Mouse (Mus musculus): ENCODE measurements at regions not wholly inside any gene's neighbourhood (a gene's known extent, or its start where the extent isn't known, plus 50 kb on each side); places are given as distances from the start of the nearest gene placed in this dataset.

DNA sequence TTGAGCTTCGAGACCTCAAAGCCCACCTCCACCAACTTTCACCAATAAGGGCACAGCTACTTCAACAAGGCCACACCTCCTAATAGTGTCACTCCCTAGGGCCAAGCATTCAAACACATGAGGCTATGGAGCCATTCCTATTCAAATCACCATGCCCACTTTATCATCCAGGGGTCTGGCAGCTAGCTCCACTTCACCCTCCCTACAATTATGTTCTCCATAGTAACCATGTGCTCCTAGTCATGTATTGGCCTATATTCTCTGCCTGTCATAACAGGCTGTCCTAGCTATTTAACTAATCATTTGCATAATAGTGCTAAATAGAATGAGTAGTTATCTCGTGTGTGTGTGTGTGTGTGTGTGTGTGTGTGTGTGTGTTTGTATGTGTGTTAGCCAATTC lies 77.9 kb upstream of the Nck2 start:
- no peak for DNase-seq (ENCODE audit: low spot score in 2 of 2)

DNA sequence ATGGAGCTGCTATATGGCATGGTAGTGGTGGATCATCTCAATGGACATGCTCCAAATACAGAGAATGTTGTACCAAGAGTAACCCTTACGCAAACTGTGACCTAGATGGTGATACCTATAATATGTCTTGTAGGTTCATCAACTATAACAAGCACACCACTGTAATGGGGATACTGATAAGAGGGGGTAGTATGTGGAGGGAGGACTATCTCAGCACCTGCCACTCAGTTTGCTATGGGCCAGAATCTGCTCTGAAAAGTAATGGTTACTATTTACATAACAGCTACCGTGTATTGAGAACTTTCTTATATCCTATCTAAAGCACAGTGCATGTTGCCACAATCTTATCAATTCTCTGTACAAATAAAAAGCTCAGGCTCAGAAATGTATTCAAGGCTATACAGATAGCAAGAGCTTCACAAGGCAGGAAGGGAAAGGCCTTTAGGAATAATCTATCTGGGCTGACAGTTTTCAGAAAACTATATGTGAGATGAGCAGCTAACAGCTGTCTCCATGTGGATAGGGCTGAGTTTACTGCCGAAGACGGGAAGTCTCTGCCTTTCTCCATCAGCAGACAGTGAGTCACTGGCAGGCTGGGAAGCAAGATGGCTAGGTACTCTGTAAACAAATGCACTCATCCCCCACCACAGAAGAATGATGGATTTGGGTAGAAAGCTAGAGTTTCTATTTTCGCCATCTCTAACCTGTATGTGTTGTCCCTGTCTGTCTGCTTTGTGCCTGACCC lies 77.1 kb upstream of the Nck2 start:
- no peak for DNase-seq (ENCODE audit: low spot score in 2 of 2)

DNA sequence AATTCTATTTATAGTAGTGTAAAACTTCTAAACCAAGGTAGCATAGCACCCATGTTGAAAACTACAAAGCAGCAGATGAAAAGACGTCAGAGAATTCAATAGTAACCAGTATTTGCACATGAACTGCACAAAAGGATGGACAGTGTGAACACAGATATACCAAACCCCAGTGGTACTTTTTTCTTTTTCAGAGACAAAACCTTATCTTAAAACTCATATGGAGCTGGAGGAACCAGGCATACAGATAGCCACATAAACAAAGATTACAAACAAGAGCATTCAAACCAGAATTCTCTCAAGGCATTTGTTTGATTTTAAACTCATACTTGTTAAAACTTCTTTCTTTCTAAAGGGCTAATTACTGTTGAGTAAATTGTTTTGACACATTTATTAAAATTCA lies 72.5 kb upstream of the Nck2 start:
- DNase-seq (ENCODE audit: low spot score in 2 of 2), result no peak

DNA sequence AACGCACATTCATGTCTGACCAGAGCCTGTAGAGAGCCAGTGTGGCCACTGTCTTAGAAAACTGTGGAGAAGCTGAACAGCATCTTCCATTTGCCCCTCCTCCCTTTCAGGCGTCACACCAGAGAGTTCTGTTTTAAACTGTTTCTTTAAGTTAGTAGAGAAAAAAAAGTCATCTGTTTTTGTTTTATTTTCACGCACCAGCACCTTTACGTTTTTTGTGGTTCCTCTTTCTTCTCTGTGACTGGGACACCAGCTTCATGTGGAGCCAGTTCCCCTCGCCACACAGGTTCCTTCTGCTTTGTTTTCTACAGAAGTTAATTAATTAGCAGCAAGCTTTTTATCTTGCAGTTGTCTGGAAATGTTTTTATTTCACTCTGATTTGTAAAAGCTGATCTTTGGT lies 69.4 kb upstream of the Nck2 start:
- no peak for DNase-seq (ENCODE audit: low spot score in 2 of 2)

DNA sequence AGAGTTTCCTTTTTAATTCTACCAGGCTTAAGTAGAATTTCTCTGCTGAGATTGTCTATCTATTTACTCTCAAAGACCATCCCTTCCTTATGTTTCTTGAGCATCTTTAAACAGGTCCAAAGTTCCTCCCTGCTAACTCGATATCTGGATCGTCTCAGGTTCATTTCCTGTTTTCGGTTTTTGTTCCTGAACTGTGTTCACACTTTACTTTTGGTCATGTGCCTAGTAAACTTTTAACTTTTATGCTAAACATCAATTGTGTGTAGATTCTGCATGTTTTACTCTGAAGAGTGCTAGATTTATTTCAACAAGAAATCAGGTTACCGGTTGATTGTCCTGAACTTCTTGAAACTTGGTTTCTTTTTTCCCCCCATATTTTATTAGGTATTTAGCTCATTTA lies 68.5 kb upstream of the Nck2 start:
- DNase-seq (ENCODE audit: low spot score in 2 of 2), result no peak

DNA sequence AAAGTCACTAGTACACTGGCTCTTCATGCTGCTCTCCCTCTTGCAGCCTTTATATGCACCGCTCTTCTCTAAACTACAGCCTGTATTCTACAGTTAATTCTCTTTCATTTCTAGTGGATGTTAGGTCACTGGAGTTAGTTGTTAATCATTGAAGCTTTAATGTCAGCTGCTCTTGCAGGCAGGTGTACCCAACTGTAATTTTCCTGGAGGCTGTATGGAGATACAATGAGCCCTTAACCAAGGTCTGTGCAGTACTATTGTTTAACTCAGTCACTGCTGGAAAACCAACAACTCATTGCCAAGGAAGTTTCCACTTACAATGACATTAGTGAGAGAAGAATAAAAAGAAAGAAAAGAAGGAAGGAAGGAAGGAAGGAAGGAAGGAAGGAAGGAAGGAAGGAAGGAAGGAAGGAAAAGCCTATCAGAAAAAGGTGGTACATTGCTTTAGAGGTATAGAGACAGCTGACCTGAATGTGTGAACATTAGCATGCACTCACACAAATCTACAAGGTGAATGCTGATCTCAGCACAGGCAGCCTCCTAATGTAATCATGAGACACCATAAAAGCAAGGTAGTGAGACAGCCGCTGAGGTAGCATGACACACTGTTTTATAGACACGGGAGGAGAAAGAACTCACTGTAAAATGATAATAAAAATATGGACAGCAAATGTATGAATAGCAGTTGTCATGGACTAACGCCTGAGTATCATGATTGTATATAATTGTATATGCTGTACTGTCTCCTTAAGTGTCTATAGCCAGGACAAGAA lies 66.7 kb upstream of the Nck2 start:
- DNase-seq (ENCODE audit: low spot score in 2 of 2), result no peak

DNA sequence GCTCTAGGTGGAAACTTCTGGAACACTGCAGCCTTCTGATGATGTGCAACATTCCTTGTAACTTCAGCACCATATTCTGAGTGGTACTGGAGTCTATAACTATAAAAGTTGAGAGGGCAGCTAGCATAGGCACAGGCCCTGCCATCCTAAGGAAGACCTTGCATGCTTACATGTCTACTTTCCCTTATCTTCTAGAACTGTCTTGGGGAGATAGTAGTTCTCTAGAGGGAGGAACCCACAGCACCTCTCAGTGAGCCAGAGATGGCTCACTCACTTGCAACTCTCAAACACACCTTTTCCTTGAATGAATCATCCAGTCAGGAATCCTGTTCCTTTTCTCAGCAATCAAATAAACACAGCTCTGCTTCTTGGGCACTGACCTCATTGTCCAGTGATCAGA lies 59.4 kb upstream of the Nck2 start:
- no peak for DNase-seq (ENCODE audit: low spot score in 2 of 2)

DNA sequence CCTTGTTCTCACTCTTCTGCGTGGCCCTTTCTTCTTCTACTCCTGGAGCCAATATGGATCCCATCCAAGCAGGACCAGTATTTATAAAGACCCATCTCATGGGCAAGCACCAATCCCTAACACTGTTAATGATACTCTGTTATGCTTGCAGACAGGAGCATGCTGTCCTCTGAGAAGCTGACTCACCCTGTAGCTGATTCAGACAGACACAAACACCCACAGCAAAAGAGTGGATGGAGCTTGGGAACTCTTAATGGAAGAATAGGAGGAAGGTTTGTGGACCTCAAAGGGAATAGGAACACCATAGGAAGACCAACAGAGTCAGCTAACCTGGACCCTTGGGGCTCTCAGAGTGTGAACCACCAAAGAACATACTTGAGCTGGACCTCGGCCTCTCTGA lies 50.3 kb upstream of the Nck2 start:
- no peak for DNase-seq (ENCODE audit: low spot score in 2 of 2)

All from adrenal gland, adult 18-20 months (tissue).